Mouse (Mus musculus) CH12F3 (cell line): ENCODE results near the gene Ncoa6.
"Not testable (repeated sequence)": the region's sequence is repeated elsewhere in the genome, so short reads cannot be mapped to it uniquely, and the experiment has no call there.

Source experiments
- in situ Hi-C: fragments of 300-500 bp; cut with MboI; formaldehyde crosslinking; loops from 2 replicates; pipeline ENCODE4 v1.14.3; 2020; ENCODE audit warnings: low sequenced_read_pairs

The Ncoa6 gene

GRCm38 (mm10) chr2:155473570-155474088, at the start of gene Ncoa6:
Gene Ncoa6 (minus strand): TSS chr2:155473894.
- in situ Hi-C loops, result no loop called here

GRCm38 (mm10) chr2:155518531-155519270, 45.0 kb upstream of the Ncoa6 start:
- in situ Hi-C loops, result loop anchor here (5.0 to 10.0 kb wide), 2 partner anchors 64 to 246 kb away; no protein-coding TSS in a partner anchor

- in situ Hi-C loops, result loop anchor here (5.0 to 10.0 kb wide), 2 partner anchors 65 to 247 kb away; no protein-coding TSS in a partner anchor
These were observed 44.0 kb upstream of the Ncoa6 start, which contains the start of the genes Acss2 and Ggt7 for GRCm38 (mm10) chr2:155517455-155518423. Gene Acss2 (plus strand): TSS chr2:155517948. Gene Ggt7 (minus strand): TSS chr2:155518237.

GRCm38 (mm10) chr2:155515941-155516340, 42.2 kb upstream of the Ncoa6 start:
- in situ Hi-C loops, result loop anchor here (5.0 to 10.0 kb wide), 2 partner anchors 66 to 249 kb away; no protein-coding TSS in a partner anchor

- in situ Hi-C loops, result loop anchor here (5.0 to 10.0 kb wide), 3 partner anchors 68 to 250 kb away; no protein-coding TSS in a partner anchor
These were observed 41.0 kb upstream of the Ncoa6 start for GRCm38 (mm10) chr2:155514666-155515065.

GRCm38 (mm10) chr2:155513543-155513942, 39.8 kb upstream of the Ncoa6 start:
- in situ Hi-C loops, result loop anchor here (5.0 to 10.0 kb wide), 2 partner anchors 109 to 251 kb away; no protein-coding TSS in a partner anchor

GRCm38 (mm10) chr2:155512479-155512878, 38.8 kb upstream of the Ncoa6 start:
- in situ Hi-C loops, result loop anchor here (5.0 to 10.0 kb wide), 2 partner anchors 110 to 252 kb away; no protein-coding TSS in a partner anchor

GRCm38 (mm10) chr2:155507721-155508470, 34.2 kb upstream of the Ncoa6 start:
- in situ Hi-C loops, result no loop called here

- in situ Hi-C loops, result no loop called here
These were observed 32.1 kb upstream of the Ncoa6 start for GRCm38 (mm10) chr2:155505811-155506210.

GRCm38 (mm10) chr2:155504440-155505355, 31.0 kb upstream of the Ncoa6 start:
- in situ Hi-C loops, result no loop called here

- in situ Hi-C loops, result no loop called here
These were observed 28.9 kb upstream of the Ncoa6 start for GRCm38 (mm10) chr2:155502596-155502995.

- in situ Hi-C loops, result no loop called here
These were observed 17.3 kb upstream of the Ncoa6 start for GRCm38 (mm10) chr2:155490998-155491397.

GRCm38 (mm10) chr2:155482021-155482420, 8.3 kb upstream of the Ncoa6 start:
- in situ Hi-C loops, result no loop called here

- in situ Hi-C loops, result no loop called here
These were observed 774 bp downstream of the Ncoa6 start for GRCm38 (mm10) chr2:155472671-155473569.

- in situ Hi-C loops, result no loop called here
These were observed 6.8 kb downstream of the Ncoa6 start for GRCm38 (mm10) chr2:155466861-155467260.

GRCm38 (mm10) chr2:155453591-155453990, 20.1 kb downstream of the Ncoa6 start:
- in situ Hi-C loops, result no loop called here

GRCm38 (mm10) chr2:155451256-155451655, 22.4 kb downstream of the Ncoa6 start:
- in situ Hi-C loops, result no loop called here

- in situ Hi-C loops, result not testable (repeated sequence)
These were observed 25.8 kb downstream of the Ncoa6 start for GRCm38 (mm10) chr2:155447906-155448305.
